Mouse (Mus musculus): ENCODE data around the gene Txndc12. TPM values are rescaled to one million over a fixed set of nuclear protein-coding genes. Genes with fewer than 3 reads are reported as not detected.
A peak's percentile ranks its signal among the peaks of the same experiment; 100 is the strongest.

Txndc12 gene
- polyA plus RNA-seq, 1 experiment = 25.3 TPM

DNA sequence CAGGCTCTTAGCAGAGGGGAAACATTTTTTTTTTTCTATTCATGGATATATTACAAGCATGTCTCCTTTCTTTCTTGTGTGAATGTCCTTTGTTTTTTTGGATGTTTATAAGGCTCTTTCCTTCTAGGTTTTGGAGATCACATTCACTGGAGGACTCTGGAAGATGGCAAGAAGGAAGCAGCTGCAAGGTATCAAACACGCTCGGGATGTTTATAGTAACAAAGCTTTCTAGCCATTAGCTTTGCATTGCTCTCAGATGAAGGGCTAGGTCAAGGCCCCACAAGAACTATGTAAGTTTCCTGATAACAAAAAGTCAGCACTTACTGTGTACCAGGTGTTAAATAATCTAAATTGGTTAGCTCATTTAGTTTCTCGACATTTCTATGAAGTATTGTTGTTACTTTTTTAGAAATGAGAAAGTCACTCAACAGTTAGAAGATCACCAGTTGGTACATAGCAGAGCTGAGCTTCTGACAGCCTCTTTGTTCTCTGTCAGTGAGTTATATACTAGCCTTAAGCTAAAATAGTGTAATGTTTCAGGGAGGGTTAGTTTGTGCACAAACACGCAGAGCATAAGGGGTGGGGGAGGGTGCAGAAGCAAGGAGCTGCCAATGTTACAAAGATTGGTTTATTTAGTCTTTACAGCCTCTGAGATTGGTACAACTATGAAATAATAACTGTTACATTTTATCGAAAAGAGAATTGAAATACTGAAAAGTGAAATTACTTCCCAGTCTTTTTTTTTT lies 11.6 kb downstream of the Txndc12 start:
- Histone ChIP-seq H3K4me1 (ENCODE audit: control insufficient read depth, insufficient read depth, low read length) (peaks cover 9% of the 10 kb centered on the region), H3K4me3 (ENCODE audit: insufficient read depth, low read depth, low read length) (no peak overlapping the region), H3K27ac (ENCODE audit: insufficient read depth, low read depth, low read length) (no peak overlapping the region), H3K36me3 (ENCODE audit: control insufficient read depth, insufficient read depth, low read length) (no peaks in the 10 kb centered on the region), H3K27me3 (replicated peaks; ENCODE audit: control insufficient read depth, insufficient read depth, low read length) (no peaks in the 10 kb centered on the region)
- 51% methylated on average over 5 of the region's 5 CpGs for WGBS
- DNase-seq = no peak
- no peak for TF ChIP-seq CTCF (conservative IDR thresholded peaks at IDR 0.05; ENCODE audit: insufficient read depth, insufficient read length, low read depth, low read length)
- no peak for TF ChIP-seq POLR2A (IDR thresholded peaks at IDR 0.05; ENCODE audit: low read depth, low read length)

DNA sequence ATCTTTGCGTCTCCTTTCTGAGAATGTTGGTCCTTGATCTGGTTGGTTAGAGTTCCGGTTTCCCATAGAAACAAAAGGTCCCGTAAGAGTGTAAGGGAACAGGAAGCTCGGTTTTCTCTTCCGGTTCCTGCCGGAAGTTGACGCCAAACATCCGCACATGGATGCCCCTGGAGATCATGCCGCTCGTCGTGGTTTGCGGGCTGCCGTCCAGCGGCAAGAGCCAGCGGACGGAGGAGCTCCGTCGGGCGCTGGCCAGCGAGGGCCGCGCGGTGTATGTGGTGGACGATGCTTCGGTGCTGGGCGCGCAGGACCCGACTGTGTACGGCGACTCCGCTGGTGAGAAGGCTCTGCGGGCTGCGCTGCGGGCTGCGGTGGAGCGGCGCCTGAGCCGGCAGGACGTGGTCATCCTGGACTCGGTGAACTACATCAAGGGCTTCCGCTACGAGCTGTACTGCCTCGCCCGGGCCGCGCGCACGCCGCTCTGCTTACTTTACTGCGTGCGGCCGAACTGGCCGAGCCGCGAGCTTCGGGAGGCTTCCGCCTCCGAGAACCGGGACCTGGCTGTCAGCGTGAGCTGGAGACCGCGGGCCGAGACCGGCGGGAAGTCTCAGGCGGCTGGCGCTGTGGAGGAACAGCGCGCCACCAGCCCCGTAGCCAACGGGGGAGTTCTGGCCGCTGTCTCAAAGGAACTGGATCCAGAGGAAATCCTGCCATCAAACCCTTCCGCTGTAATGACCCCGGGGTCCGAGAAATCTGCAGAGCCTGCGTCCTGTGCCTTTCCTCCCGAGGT lies 13.5 kb downstream of the Txndc12 start, which contains the start of gene Kti12:
Kti12 (plus strand) TSS at position 71 of the 790 bp plus-strand sequence.
- DNase-seq = peak; percentile 93
- Histone ChIP-seq H3K4me3 (ENCODE audit: insufficient read depth, low read depth, low read length) (peak within 1 kb of the TSS; percentile 99), H3K4me1 (ENCODE audit: control insufficient read depth, insufficient read depth, low read length) (peaks cover 9% of the 10 kb centered on the region), H3K36me3 (ENCODE audit: control insufficient read depth, insufficient read depth, low read length) (no peaks in the 10 kb centered on the region), H3K27ac (ENCODE audit: insufficient read depth, low read depth, low read length) (peak within 1 kb of the TSS; percentile 87), H3K27me3 (replicated peaks; ENCODE audit: control insufficient read depth, insufficient read depth, low read length) (no peaks in the 10 kb centered on the region)
- no peak for TF ChIP-seq CTCF (conservative IDR thresholded peaks at IDR 0.05; ENCODE audit: insufficient read depth, insufficient read length, low read depth, low read length)
- peak; percentile 47 for TF ChIP-seq POLR2A (IDR thresholded peaks at IDR 0.05; ENCODE audit: low read depth, low read length)
- under 1% methylated on average over 76 of the region's 77 CpGs for WGBS

DNA sequence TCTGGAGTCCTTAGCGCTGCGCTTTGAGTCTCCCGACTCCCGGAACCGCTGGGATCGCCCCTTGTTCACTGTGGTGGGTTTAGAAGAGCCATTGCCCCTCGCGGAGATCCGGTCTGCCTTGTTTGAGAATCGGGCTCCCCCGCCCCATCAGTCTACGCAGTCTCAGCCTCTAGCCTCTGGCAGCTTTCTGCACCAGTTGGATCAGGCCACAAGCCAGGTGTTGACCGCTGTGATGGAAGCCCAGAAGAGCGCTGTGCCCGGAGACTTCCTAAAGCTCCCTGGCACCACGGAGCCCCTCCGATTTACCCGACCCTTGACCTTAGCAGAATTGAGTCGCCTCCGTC lies 14.1 kb downstream of the Txndc12 start, which contains the start of gene A730015C16Rik:
A730015C16Rik (minus strand) TSS at position 115 of the 344 bp plus-strand sequence.
- DNase-seq = no peak
- TF ChIP-seq POLR2A (IDR thresholded peaks at IDR 0.05; ENCODE audit: low read depth, low read length) (no peak), CTCF (conservative IDR thresholded peaks at IDR 0.05; ENCODE audit: insufficient read depth, insufficient read length, low read depth, low read length) (no peak)
- H3K4me1 ChIP-seq (ENCODE audit: control insufficient read depth, insufficient read depth, low read length) = peaks cover 9% of the 10 kb centered on the region
- H3K4me3 ChIP-seq (ENCODE audit: insufficient read depth, low read depth, low read length) = peak within 1 kb of the TSS; percentile 99
- no peaks in the 10 kb centered on the region for H3K27me3 ChIP-seq (replicated peaks; ENCODE audit: control insufficient read depth, insufficient read depth, low read length)
- WGBS = 2% methylated on average over 20 of the region's 20 CpGs
- H3K27ac ChIP-seq (ENCODE audit: insufficient read depth, low read depth, low read length) = peak within 1 kb of the TSS; percentile 87
- H3K36me3 ChIP-seq (ENCODE audit: control insufficient read depth, insufficient read depth, low read length) = no peaks in the 10 kb centered on the region; the same call in 1 of the 2 replicates

DNA sequence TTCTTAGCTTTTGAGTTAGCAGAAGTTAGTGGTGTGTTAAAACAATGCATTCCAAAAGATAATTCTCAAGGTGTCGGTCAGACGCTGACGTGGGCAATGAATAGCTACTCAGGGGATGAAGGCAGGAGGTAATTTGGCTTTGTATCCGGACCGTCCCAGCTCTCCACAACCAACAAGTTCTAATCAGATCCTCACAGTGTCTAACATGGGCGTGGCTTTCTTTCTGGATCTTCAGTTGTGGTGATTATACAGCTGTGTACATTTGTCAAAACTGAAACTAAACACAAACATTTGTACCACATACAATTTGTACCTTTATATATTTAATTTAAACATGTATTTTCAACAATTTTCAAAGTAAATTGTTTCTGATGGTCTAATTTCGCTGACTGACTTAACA lies 32.4 kb downstream of the Txndc12 start:
- H3K27me3 ChIP-seq (replicated peaks; ENCODE audit: control insufficient read depth, insufficient read depth, low read length) = no peaks in the 10 kb centered on the region
- H3K36me3 ChIP-seq (ENCODE audit: control insufficient read depth, insufficient read depth, low read length) = no peaks in the 10 kb centered on the region; the same call in 1 of the 2 replicates
- no peaks in the 10 kb centered on the region for H3K4me1 ChIP-seq (ENCODE audit: control insufficient read depth, insufficient read depth, low read length)
- no peak overlapping the region for H3K4me3 ChIP-seq (ENCODE audit: insufficient read depth, low read depth, low read length)
- no peak for TF ChIP-seq CTCF (conservative IDR thresholded peaks at IDR 0.05; ENCODE audit: insufficient read depth, insufficient read length, low read depth, low read length)
- no peak for TF ChIP-seq POLR2A (IDR thresholded peaks at IDR 0.05; ENCODE audit: low read depth, low read length)
- H3K27ac ChIP-seq (ENCODE audit: insufficient read depth, low read depth, low read length) = no peak overlapping the region
- 86% methylated on average over 7 of the region's 7 CpGs for WGBS
- no peak for DNase-seq

DNA sequence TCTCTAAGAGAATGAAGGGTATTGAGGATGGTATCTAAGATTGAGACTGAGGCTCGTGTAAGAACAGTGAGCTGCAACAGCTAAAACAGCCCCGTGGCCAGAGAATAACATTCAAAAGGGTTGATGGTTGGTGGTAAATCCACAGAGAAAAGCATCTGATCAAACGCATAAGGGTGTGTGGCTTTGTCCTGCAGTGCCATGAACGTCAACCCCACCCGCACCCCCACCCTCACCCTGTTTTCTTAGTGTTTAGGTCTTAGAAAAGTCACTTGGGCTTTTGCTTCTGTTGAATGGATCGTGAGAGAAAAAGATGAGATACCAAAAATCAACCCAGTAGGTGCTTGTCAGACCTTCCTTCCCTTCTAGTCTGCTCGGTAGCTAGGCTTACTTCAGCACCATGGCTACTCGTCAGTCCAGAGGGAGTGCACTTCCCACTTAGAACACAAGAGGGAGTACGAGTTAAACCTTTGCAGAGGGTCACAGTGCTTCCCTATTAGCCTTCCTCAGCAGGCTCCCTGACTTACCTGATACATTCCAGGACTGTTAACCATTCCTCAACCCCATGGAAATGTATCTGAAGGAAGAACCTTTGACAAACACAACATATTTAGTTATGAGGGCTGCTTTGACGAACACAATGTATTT lies 35.5 kb downstream of the Txndc12 start:
- H3K4me1 ChIP-seq (ENCODE audit: control insufficient read depth, insufficient read depth, low read length) = no peaks in the 10 kb centered on the region
- TF ChIP-seq CTCF (conservative IDR thresholded peaks at IDR 0.05; ENCODE audit: insufficient read depth, insufficient read length, low read depth, low read length) (peak; percentile 97; the same call in 1 of the 2 replicates), POLR2A (IDR thresholded peaks at IDR 0.05; ENCODE audit: low read depth, low read length) (no peak)
- WGBS = 34% methylated on average over 10 of the region's 10 CpGs
- peak; percentile 88 for DNase-seq
- H3K27ac ChIP-seq (ENCODE audit: insufficient read depth, low read depth, low read length) = no peak overlapping the region
- H3K4me3 ChIP-seq (ENCODE audit: insufficient read depth, low read depth, low read length) = no peak overlapping the region
- H3K36me3 ChIP-seq (ENCODE audit: control insufficient read depth, insufficient read depth, low read length) = no peaks in the 10 kb centered on the region
- H3K27me3 ChIP-seq (replicated peaks; ENCODE audit: control insufficient read depth, insufficient read depth, low read length) = no peaks in the 10 kb centered on the region

DNA sequence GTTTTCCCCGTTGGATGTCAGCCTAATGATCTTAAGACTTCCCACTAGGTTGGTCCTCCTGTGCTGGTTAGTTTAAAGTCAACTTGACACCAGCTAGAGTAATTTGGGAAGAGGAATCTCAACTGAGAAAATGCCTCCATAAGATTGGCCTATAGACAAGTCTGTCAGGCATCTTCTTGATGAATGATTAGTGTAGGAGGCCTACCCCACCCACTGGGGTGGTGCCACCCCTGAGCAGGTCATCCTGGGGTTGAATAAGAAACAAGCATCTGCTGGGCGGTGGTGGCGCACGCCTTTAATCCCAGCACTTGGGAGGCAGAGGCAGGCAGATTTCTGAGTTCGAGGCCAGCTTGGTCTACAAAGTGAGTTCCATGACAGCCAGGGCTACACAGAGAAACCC lies 39.3 kb downstream of the Txndc12 start:
- H3K27ac ChIP-seq (ENCODE audit: insufficient read depth, low read depth, low read length) = no peak overlapping the region
- TF ChIP-seq POLR2A (IDR thresholded peaks at IDR 0.05; ENCODE audit: low read depth, low read length) (no peak), CTCF (conservative IDR thresholded peaks at IDR 0.05; ENCODE audit: insufficient read depth, insufficient read length, low read depth, low read length) (no peak)
- WGBS = 90% methylated on average over 5 of the region's 5 CpGs
- H3K27me3 ChIP-seq (replicated peaks; ENCODE audit: control insufficient read depth, insufficient read depth, low read length) = no peaks in the 10 kb centered on the region
- DNase-seq = no peak
- no peaks in the 10 kb centered on the region for H3K36me3 ChIP-seq (ENCODE audit: control insufficient read depth, insufficient read depth, low read length)
- no peak overlapping the region for H3K4me3 ChIP-seq (ENCODE audit: insufficient read depth, low read depth, low read length)
- no peaks in the 10 kb centered on the region for H3K4me1 ChIP-seq (ENCODE audit: control insufficient read depth, insufficient read depth, low read length)
